Mouse (Mus musculus) kidney, postnatal 14 days (tissue): ENCODE results near the gene Nhlrc2.
A peak's percentile ranks its signal among the peaks of the same experiment; 100 is the strongest.

Source experiments
- DNase-seq: peaks from one replicate; pipeline ENCODE4 v3.0.0; 2022; ENCODE audit warnings: mixed read lengths

Nhlrc2 gene

GRCm38 (mm10) chr19:56565358-56565757 is 17.3 kb downstream of the Nhlrc2 start:
- peak; percentile 20 for DNase-seq

DNA sequence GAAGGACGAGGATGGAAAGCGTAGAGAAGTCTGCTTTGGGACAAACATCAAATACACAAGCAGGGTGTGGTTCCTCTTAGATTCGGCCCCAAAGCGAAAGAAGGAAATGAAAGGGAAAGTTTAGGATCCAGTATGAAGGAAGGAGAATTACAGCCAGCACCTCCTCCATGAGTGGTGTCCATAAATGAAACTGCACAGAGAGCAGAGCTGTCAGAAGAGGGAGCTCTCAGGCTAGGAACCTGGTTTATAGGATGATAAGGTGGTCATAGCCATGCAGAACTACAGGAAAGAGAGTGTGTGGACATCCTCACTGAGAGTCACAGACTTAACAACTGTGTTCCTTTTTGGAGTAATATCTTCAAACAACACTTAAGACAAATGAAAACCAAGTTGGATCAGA is 18.0 kb downstream of the Nhlrc2 start:
- DNase-seq: peak; percentile 70

DNA sequence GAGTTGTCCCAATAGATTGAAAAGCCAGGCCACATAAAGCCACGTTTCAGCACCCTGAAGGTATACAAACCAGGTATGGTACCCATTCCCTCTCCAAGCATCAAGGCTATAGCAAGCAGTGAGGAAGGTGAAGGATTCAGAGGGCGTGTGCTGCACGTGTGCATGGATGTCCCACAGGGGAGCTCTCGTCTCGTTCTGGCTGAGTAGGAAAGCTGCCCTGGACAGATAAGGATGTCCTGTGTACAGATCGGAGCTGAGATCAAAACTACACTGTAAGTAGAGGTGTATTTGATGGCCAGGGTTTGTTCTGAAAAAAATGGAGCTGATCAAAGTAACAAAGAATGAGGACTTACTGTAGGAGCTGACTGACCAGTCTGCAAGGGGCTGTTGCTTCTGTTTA is 18.9 kb downstream of the Nhlrc2 start:
- no peak for DNase-seq

DNA sequence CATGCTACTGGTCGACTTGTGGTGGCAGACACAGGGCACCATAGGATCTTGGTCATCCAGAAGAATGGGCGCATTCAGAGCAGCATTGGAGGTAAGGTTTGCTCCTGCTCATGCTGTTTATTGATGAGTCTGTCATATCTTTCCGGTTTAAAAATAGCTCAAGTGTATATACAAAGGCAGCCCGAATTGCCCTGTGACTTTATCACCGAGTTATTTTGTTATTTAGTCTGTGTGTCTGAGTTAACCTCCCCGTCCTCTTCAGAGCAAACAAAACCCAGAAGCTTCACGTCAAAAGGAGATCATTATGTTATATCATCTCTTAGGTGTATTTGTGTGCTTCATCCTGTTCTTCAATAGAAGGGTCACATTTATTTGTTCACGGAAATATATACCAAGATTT is 22.7 kb downstream of the Nhlrc2 start:
- DNase-seq: no peak

- no peak for DNase-seq
Measured at GRCm38 (mm10) chr19:56571234-56571633, 23.2 kb downstream of the Nhlrc2 start.

GRCm38 (mm10) chr19:56571913-56572312 is 23.9 kb downstream of the Nhlrc2 start:
- DNase-seq: no peak

DNA sequence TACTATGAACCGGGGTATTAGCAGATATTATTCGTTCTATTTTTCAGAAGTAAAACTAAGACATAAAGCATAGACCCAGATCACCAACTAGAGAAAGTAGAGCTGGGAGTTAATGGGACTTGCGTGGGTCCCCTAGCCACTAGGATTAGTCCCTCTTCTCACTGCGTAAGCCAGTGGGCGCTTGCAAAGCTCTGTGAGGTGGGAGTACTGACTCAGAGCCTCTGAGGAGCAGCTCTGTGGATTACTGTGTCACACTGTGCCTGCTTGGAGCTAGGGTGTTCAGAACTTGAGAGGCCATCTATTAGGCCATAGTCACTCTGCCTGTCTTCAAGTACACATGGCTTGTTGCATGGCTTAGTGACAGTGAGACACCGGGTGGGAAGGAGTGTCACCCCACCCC is 25.1 kb downstream of the Nhlrc2 start:
- DNase-seq: no peak

DNA sequence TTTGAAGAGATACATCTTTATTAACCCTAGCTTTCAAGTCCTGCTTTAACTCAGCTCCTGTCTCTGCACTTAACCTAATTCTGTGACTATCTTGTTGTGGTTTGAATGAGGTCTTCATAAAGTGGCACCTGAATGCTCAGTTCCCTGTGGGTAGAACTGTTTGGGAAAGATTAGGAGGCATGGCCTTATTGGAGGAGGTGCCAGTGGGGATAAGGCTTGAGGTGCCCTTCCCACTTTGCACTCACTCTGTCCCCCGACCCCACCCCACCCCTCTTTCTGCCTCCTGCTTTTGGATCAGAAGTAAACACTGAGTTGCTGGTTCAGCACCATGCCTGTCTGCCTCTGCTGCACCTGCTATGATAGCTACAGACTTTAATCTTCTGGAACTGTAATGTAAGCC is 29.7 kb downstream of the Nhlrc2 start:
- no peak for DNase-seq

- no peak for DNase-seq
Measured at GRCm38 (mm10) chr19:56581981-56582380, 33.9 kb downstream of the Nhlrc2 start.

GRCm38 (mm10) chr19:56583785-56584184 is 35.7 kb downstream of the Nhlrc2 start:
- peak; percentile 50 for DNase-seq

- no peak for DNase-seq
Measured at GRCm38 (mm10) chr19:56584288-56584687, 36.2 kb downstream of the Nhlrc2 start.

GRCm38 (mm10) chr19:56586320-56586719 is 38.3 kb downstream of the Nhlrc2 start:
- no peak for DNase-seq

- no peak for DNase-seq
Measured at GRCm38 (mm10) chr19:56588205-56588626, 40.2 kb downstream of the Nhlrc2 start.

DNA sequence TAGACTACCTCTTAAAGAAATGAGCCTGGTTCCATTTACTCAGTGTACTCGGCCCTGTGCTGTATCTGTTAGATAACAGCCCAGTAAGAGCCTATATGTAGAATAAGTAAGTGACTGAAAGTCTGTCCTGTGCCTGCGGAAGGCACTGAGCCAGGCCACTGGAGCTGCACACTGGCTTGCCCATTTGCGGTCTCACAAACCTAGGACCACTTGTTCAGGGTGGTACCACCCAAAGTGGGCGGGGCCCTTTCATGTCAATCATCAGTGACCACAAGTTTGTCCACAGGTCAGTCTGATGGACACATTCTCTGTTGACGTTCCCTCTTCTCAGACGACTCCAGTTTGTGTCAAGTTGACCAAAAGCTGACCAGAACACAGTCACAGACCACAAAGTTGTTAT is 40.9 kb downstream of the Nhlrc2 start:
- DNase-seq: no peak

DNA sequence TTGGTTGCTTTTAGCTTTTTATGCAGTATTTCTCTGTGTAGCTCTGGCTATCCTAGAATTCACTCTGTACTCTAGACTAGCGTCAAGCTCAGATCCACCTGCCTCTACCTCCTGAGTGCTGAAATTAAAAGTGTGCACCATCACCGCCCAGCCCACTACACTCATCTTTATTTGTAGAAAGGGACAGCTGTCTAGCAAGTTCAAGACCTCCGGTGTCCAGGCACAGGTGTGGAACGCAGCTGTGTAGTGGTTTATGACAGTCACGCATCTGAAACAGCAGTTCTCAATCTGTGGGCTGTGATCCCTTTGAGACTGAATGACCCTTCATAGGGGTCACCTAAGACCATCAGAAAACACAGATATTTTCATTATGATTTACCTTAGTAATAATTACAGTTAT is 41.4 kb downstream of the Nhlrc2 start:
- no peak for DNase-seq

- DNase-seq: no peak
Measured at GRCm38 (mm10) chr19:56590250-56590649, 42.2 kb downstream of the Nhlrc2 start.

DNA sequence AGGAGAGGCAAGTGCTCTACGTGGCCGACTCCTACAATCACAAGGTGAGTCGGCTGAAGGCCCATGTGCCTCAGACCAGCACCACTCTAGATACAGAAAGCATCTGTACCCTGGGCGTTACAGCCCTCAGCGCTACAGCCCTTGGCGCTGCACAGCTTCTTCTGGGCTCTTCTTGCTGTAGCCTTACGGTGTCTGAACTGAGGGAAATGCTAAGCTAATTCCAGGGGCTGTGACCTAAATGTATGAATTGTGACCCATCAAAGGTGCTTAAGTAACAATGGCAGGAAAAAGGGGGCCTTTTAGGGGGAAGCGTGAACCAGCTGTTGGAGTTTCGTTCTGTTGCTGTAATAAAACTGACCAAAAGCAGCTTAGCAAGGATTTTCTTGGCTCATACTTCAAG is 44.4 kb downstream of the Nhlrc2 start:
- DNase-seq: no peak

DNA sequence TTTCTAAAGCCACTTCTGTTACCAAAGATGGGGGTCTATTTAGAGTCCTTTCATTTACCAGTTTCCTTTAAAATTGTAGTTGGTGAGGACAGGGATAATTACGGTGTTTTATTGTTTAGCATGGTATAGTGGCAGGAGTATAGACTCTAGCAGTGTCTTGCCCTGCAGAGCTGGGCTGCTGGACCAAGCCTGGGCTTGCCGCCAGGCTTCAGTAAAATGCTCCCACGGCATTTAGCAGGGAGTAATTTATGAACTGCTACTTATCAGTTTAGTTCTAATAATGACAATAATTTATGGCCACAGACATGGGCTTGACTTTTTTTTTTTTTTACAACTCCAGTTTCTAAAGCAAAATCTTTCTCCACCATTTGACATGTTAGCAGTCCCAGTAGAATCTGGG is 51.9 kb downstream of the Nhlrc2 start:
- peak; percentile 41 for DNase-seq

- no peak for DNase-seq
Measured at GRCm38 (mm10) chr19:56600797-56601196, 52.7 kb downstream of the Nhlrc2 start.

GRCm38 (mm10) chr19:56601901-56602347 is 53.9 kb downstream of the Nhlrc2 start:
- peak; percentile 88 for DNase-seq

GRCm38 (mm10) chr19:56608946-56609345 is 60.9 kb downstream of the Nhlrc2 start:
- DNase-seq: no peak

DNA sequence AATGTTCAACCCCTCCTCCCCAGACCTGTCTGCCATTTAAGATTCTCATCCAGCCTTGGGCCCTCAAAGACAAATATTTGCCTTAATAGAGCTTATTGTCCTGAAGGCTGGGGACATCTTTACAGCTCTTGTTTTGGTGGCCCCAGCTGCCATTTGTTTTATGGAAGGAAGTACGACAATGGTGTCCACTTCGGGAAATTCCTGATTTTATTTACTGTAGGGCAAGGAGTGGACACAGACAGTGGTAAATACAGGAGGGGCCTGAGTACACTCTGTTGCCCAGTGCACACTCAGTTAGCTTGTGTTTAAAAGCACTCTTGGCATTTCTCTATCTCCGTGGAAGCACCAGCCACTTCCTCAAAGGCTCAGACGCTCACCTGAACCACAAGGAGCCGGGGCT is 66.1 kb downstream of the Nhlrc2 start:
- DNase-seq: no peak

DNA sequence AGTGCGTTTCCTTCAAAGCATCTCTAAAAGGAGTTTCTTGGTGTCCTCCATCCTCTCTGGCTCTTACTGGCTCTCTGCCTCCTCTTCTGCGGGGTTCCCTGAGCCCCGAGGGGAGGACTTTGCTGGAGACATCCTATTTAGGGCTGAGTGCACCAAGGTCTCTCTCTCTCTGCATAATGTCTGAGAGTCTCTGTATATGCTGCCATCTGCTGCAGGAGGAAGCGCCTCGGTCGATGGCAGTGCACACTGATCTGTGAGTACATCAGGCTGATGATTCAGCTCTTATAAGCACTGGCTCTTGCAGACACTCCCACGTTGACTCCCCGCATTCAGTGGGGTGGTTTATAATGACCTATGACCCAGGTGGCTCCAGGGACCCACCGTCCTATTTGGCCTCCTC is 70.8 kb downstream of the Nhlrc2 start:
- no peak for DNase-seq

- DNase-seq: no peak
Measured at GRCm38 (mm10) chr19:56619546-56619945, 71.5 kb downstream of the Nhlrc2 start.

GRCm38 (mm10) chr19:56621876-56622275 is 73.8 kb downstream of the Nhlrc2 start:
- DNase-seq: no peak
